Mouse (Mus musculus) CH12.LX (cell line): ENCODE measurements around the gene Lipc. TPM values are rescaled to one million over a fixed set of nuclear protein-coding genes. Genes with fewer than 3 reads are reported as not detected.

Source experiments
- DNase-seq: peaks from one replicate; pipeline ENCODE4 v3.0.0-alpha.2; 2013; ENCODE audit errors: extremely low read depth
- H3K27ac ChIP-seq: 2 replicates; pipeline ENCODE4 v1.5.1; 2012; ENCODE audit warnings: low read depth, mild to moderate bottlenecking, control low read depth, moderate library complexity; ENCODE audit not compliant: insufficient read depth
- H3K27me3 ChIP-seq: replicated peaks from 2 replicates; pipeline ENCODE3; 2012; ENCODE audit warnings: inconsistent platforms
- H3K36me3 ChIP-seq, 2 experiments: replicated peaks in 1 of 2; 2 replicates each; pipeline versions ENCODE3 to v1.6.1; 2012; ENCODE audit warnings: inconsistent platforms in 1 of 2, low read length in 1 of 2, mild to moderate bottlenecking in 1 of 2, mixed read lengths in 1 of 2, moderate library complexity in 1 of 2; ENCODE audit not compliant: control insufficient read depth in 1 of 2, insufficient read depth in 1 of 2
- H3K4me1 ChIP-seq, 2 experiments: 2 replicates each; pipeline ENCODE4 v1.6.1; 2012; ENCODE audit warnings: inconsistent platforms in 1 of 2, moderate library complexity in 1 of 2; ENCODE audit not compliant: insufficient read depth in 2 of 2, control insufficient read depth in 1 of 2
- H3K4me2 ChIP-seq: 2 replicates; pipeline ENCODE4 v1.6.1; 2012; ENCODE audit warnings: low read depth, mild to moderate bottlenecking, control low read depth; ENCODE audit not compliant: poor library complexity, insufficient read depth, severe bottlenecking
- H3K4me3 ChIP-seq, 3 experiments: fragments of 150-350 bp in 1 of 3; sonication (generic) in 1 of 3; replicated peaks in 1 of 3; 2 replicates each; pipeline versions ENCODE3 to v1.5.1; 2011 to 2012; ENCODE audit warnings: low read depth in 2 of 3, low read length in 2 of 3, mild to moderate bottlenecking in 2 of 3, moderate library complexity in 2 of 3, control low read depth in 1 of 3, improper control_type of control experiment in 1 of 3, inconsistent platforms in 1 of 3, mixed read lengths in 1 of 3; ENCODE audit not compliant: poor library complexity in 1 of 3
- H3K79me2 ChIP-seq: replicated peaks from 2 replicates; pipeline ENCODE4 v1.6.1; 2012; ENCODE audit warnings: mild to moderate bottlenecking, moderate library complexity; ENCODE audit not compliant: control insufficient read depth, poor library complexity, insufficient read depth, severe bottlenecking; ENCODE audit errors: extremely low read depth
- H3K9ac ChIP-seq: 2 replicates; pipeline ENCODE4 v1.6.1; 2012; ENCODE audit warnings: low read depth, mild to moderate bottlenecking, control low read depth, moderate library complexity; ENCODE audit not compliant: insufficient read depth
- H3K9me3 ChIP-seq: replicated peaks from 2 replicates; pipeline ENCODE3; 2012; ENCODE audit warnings: low read length, inconsistent platforms, mixed read lengths
- CHD1 ChIP-seq: IDR thresholded peaks from 2 replicates; pipeline ENCODE4 v1.6.1; 2012; ENCODE audit warnings: low read depth, low read length, improper control_type of control experiment, inconsistent platforms
- CHD2 ChIP-seq: IDR thresholded peaks from 2 replicates; pipeline ENCODE4 v1.6.1; 2011; ENCODE audit warnings: low read length, improper control_type of control experiment
- E2F4 ChIP-seq: IDR thresholded peaks from 2 replicates; pipeline ENCODE4 v1.6.1; 2011; ENCODE audit warnings: low read depth, low read length, improper control_type of control experiment; ENCODE audit not compliant: insufficient replicate concordance
- ETS1 ChIP-seq: conservative IDR thresholded peaks from 2 replicates; pipeline ENCODE4 v1.6.1; 2012; ENCODE audit warnings: low read depth, mild to moderate bottlenecking, inconsistent platforms, low read length, improper control_type of control experiment, moderate library complexity
- GABPA ChIP-seq: IDR thresholded peaks from 2 replicates; pipeline ENCODE4 v1.6.1; 2012; ENCODE audit warnings: low read depth, low read length, improper control_type of control experiment, inconsistent platforms; ENCODE audit not compliant: insufficient replicate concordance
- JUND ChIP-seq: conservative IDR thresholded peaks from 2 replicates; pipeline ENCODE4 v1.6.1; 2011; ENCODE audit warnings: low read depth, low read length, improper control_type of control experiment
- KAT2A ChIP-seq: IDR thresholded peaks from 2 replicates; pipeline ENCODE4 v1.6.1; 2012; ENCODE audit warnings: low read length, improper control_type of control experiment, inconsistent platforms; ENCODE audit not compliant: insufficient replicate concordance
- MAX ChIP-seq: IDR thresholded peaks from 2 replicates; pipeline ENCODE4 v1.6.1; 2011; ENCODE audit warnings: low read length, improper control_type of control experiment
- MAZ ChIP-seq: IDR thresholded peaks from 2 replicates; pipeline ENCODE4 v1.6.1; 2012; ENCODE audit warnings: low read depth, mild to moderate bottlenecking, inconsistent platforms, low read length, improper control_type of control experiment, moderate library complexity
- MEF2A ChIP-seq: IDR thresholded peaks from 2 replicates; pipeline ENCODE4 v1.6.1; 2014; ENCODE audit warnings: low read depth, mild to moderate bottlenecking, inconsistent platforms, low read length, improper control_type of control experiment, borderline replicate concordance
- MXI1 ChIP-seq: IDR thresholded peaks from 2 replicates; pipeline ENCODE4 v1.6.1; 2011; ENCODE audit warnings: mild to moderate bottlenecking, low read depth, low read length, improper control_type of control experiment
- NELFE ChIP-seq: IDR thresholded peaks from 2 replicates; pipeline ENCODE4 v1.6.1; 2011; ENCODE audit warnings: low read depth, low read length, improper control_type of control experiment
- NRF1 ChIP-seq: IDR thresholded peaks from 2 replicates; pipeline ENCODE4 v1.6.1; 2014; ENCODE audit warnings: low read depth, mild to moderate bottlenecking, inconsistent platforms, low read length, improper control_type of control experiment, moderate library complexity
- POLR2A ChIP-seq: IDR thresholded peaks from 2 replicates; pipeline ENCODE4 v1.6.1; 2011; ENCODE audit warnings: low read depth, mild to moderate bottlenecking, improper control_type of control experiment, low read length
- POLR2AphosphoS2 ChIP-seq: IDR thresholded peaks from 2 replicates; pipeline ENCODE4 v1.6.1; 2011; ENCODE audit warnings: low read depth, low read length, improper control_type of control experiment
- RAD21 ChIP-seq: IDR thresholded peaks from 2 replicates; pipeline ENCODE4 v1.6.1; 2011; ENCODE audit warnings: low read depth, mild to moderate bottlenecking, low read length, improper control_type of control experiment, moderate library complexity
- RCOR1 ChIP-seq: conservative IDR thresholded peaks from 2 replicates; pipeline ENCODE4 v1.6.1; 2012; ENCODE audit warnings: low read depth, mild to moderate bottlenecking, inconsistent platforms, low read length, improper control_type of control experiment
- SIN3A ChIP-seq: IDR thresholded peaks from 2 replicates; pipeline ENCODE4 v1.6.1; 2012; ENCODE audit warnings: low read length, improper control_type of control experiment, inconsistent platforms
- TBP ChIP-seq: conservative IDR thresholded peaks from 2 replicates; pipeline ENCODE4 v1.6.1; 2011; ENCODE audit warnings: low read depth, low read length, improper control_type of control experiment
- USF2 ChIP-seq: conservative IDR thresholded peaks from 2 replicates; pipeline ENCODE4 v1.6.1; 2011; ENCODE audit warnings: low read depth, low read length, improper control_type of control experiment
- ZNF384 ChIP-seq: IDR thresholded peaks from 2 replicates; pipeline ENCODE4 v1.6.1; 2012; ENCODE audit warnings: low read depth, low read length, improper control_type of control experiment, inconsistent platforms
- dilution Hi-C: fragments of 300-500 bp; cut with MboI; formaldehyde crosslinking; loops from 2 replicates; pipeline ENCODE4 v1.14.3; 2020; ENCODE audit warnings: low sequenced_read_pairs; ENCODE audit not compliant: extremely low pct_unique_long_range_greater_than_20kb, extremely low pct_ligation_motif_present
- in situ Hi-C: fragments of 300-500 bp; cut with MboI; formaldehyde crosslinking; loops from 3 replicates; pipeline ENCODE4 v1.14.3; 2019; ENCODE audit warnings: low sequenced_read_pairs, low pct_ligation_motif_present, low pct_unique_long_range_greater_than_20kb, mixed read lengths
- polyA plus RNA-seq: library from polyadenylated mRNA; unstranded; fragments of >175 nt; gene quantifications from 2 replicates; pipeline ENCODE4 v1.2.1, GENCODE M21; 2012; ENCODE audit warnings: low read depth; ENCODE audit not compliant: insufficient read length
- total RNA-seq, 2 experiments: library from RNA; depleted of rRNA; stranded (reverse); fragments of 300-350 nt in 1 of 2; fragments of >200 nt in 1 of 2; gene quantifications; 2 replicates each; pipeline ENCODE4 v1.2.3; 2012 to 2014

Gene Lipc
- total and polyA plus RNA-seq, 3 experiments: 5.2 to 24.5 (median 8.6) TPM

DNA sequence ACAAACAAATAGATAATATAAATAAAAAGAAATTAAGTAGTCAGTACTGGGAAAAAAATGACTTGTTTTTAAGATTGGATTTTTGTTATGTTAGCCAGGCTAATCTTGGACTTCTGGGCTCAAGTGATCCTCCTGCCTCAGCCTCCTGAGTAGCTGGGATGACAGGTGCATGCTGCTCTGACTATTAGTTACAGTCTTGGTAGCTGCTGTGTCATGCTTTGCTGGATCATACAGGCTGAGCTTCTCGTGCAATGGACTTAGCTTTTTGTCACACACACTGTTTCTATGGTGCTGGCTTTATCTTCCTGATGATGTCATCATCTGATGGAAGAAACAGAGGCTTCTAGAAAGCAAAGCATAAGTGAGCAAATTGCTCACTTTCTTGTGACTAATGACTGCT, 146.0 kb downstream of the Lipc start:
- H3K4me1 ChIP-seq: no peaks in the 10 kb centered on the region
- H3K4me2 ChIP-seq: no peak overlapping the region
- no peak overlapping the region for H3K4me3 ChIP-seq
- no peak for DNase-seq
- TF ChIP-seq RAD21 (no peak), POLR2AphosphoS2 (no peak), CHD1 (no peak), NRF1 (no peak), E2F4 (no peak), CHD2 (no peak), MEF2A (no peak), MAZ (no peak), POLR2A (no peak), ETS1 (no peak), MAX (no peak), RCOR1 (no peak), JUND (no peak), USF2 (no peak), NELFE (no peak), MXI1 (no peak)
- TF ChIP-seq, all 38 proteins: peak for 0
- no peak overlapping the region for H3K27ac ChIP-seq
- H3K27me3 ChIP-seq: no peaks in the 10 kb centered on the region
- dilution Hi-C loops (no loop called here), in situ Hi-C loops (no loop called here)
- H3K36me3 ChIP-seq: peaks cover 9 to 23% of the 10 kb centered on the region in 2 experiments
- no peaks in the 10 kb centered on the region for H3K9me3 ChIP-seq
- no peaks in the 10 kb centered on the region for H3K79me2 ChIP-seq
- H3K9ac ChIP-seq: no peak overlapping the region

DNA sequence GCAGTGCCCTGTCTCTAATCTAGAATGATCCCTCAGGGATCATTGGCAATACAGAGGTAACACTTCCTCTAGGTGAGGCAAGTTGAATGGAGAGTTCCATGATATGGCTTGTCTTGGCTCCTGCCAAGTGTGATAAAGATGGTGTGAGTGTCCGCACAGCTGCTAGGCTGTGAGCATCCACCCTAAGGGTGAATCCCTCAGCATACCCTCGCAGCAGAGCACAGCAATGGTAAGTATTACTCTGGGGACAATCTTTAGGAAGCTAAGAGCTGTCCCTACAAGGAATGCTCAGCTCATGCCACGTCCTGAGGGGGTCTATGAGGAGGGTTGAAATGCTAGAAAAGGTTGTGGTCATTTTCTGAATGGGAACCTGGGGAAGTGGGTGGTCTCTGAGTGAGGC, 149.2 kb downstream of the Lipc start:
- Histone ChIP-seq H3K27ac (no peak overlapping the region), H3K9me3 (peaks cover 17% of the 10 kb centered on the region), H3K79me2 (no peaks in the 10 kb centered on the region), H3K4me2 (no peak overlapping the region), H3K9ac (no peak overlapping the region), H3K36me3 (peaks cover 14 to 26% of the 10 kb centered on the region in 2 experiments), H3K27me3 (no peaks in the 10 kb centered on the region), H3K4me1 (no peaks in the 10 kb centered on the region), H3K4me3 (no peak overlapping the region)
- in situ Hi-C loops (no loop called here), dilution Hi-C loops (no loop called here)
- no peak for DNase-seq
- TF ChIP-seq SIN3A: no peak
- no peak for TF ChIP-seq USF2
- no peak for TF ChIP-seq KAT2A
- TF ChIP-seq JUND: no peak
- TF ChIP-seq GABPA: no peak
- TF ChIP-seq NELFE: no peak
- TF ChIP-seq RCOR1: no peak
- TF ChIP-seq ZNF384: no peak
- TF ChIP-seq TBP: no peak
